Mouse (Mus musculus) small intestine, adult 2 months (tissue): ENCODE results near the gene Cers4.

Experiments
- CTCF ChIP-seq: fragments of 200-500 bp; IDR thresholded peaks from 2 replicates; pipeline ENCODE4 v1.5.1; 2012; ENCODE audit warnings: low read depth, mild to moderate bottlenecking, control low read depth, inconsistent platforms, low read length, moderate library complexity, mixed read lengths; ENCODE audit not compliant: insufficient replicate concordance, insufficient read length; ENCODE audit errors: extremely low read depth
- POLR2A ChIP-seq: fragments of 200-500 bp; IDR thresholded peaks from 2 replicates; pipeline ENCODE4 v1.6.1; 2012; ENCODE audit warnings: low read depth, mild to moderate bottlenecking, control low read depth, inconsistent platforms, low read length, moderate library complexity

- no peak for TF ChIP-seq CTCF
- no peak for TF ChIP-seq POLR2A
Observed at GRCm38 (mm10) chr8:4495976-4496375, 3.1 kb downstream of the Cers4 start.
